Mouse (Mus musculus) MEL (cell line): ENCODE measurements around the gene Nrbp1. TPM values are rescaled to one million over a fixed set of nuclear protein-coding genes. Genes with fewer than 3 reads are reported as not detected.

Experiments used
- DNase-seq: peaks from one replicate; pipeline ENCODE4 v3.0.0; 2011; ENCODE audit warnings: low read depth, low spot score
- H3K27ac ChIP-seq: 2 replicates; pipeline ENCODE4 v1.5.1; 2012; ENCODE audit warnings: low read depth, mild to moderate bottlenecking, control low read depth, low read length, moderate library complexity; ENCODE audit not compliant: control insufficient read depth
- H3K27me3 ChIP-seq, 2 experiments: fragments of 150-350 bp in 1 of 2; sonication (generic) in 1 of 2; 2 replicates each; pipeline ENCODE4 v1.6.1; 2012; ENCODE audit warnings: low read length in 2 of 2, mild to moderate bottlenecking in 2 of 2, improper control_type of control experiment in 1 of 2, moderate library complexity in 1 of 2; ENCODE audit not compliant: insufficient read depth in 2 of 2, control insufficient read depth in 1 of 2
- H3K36me3 ChIP-seq, 2 experiments: 2 replicates each; pipeline ENCODE4 v1.6.1; 2012 to 2014; ENCODE audit warnings: low read length in 2 of 2, improper control_type of control experiment in 1 of 2, inconsistent platforms in 1 of 2, mild to moderate bottlenecking in 1 of 2; ENCODE audit not compliant: insufficient read depth in 2 of 2, control insufficient read depth in 1 of 2
- H3K4me1 ChIP-seq, 2 experiments: fragments of 150-350 bp in 1 of 2; sonication (generic) in 1 of 2; 2 replicates each; pipeline ENCODE4 v1.6.1; 2012; ENCODE audit warnings: low read length in 2 of 2, improper control_type of control experiment in 1 of 2, mild to moderate bottlenecking in 1 of 2; ENCODE audit not compliant: insufficient read depth in 2 of 2, control insufficient read depth in 1 of 2
- H3K4me3 ChIP-seq, 2 experiments: fragments of 150-350 bp in 1 of 2; sonication (generic) in 1 of 2; 2 replicates each; pipeline ENCODE4 v1.5.1; 2012; ENCODE audit warnings: low read depth in 2 of 2, low read length in 2 of 2, mild to moderate bottlenecking in 2 of 2, moderate library complexity in 2 of 2, control low read depth in 1 of 2, improper control_type of control experiment in 1 of 2; ENCODE audit not compliant: control insufficient read depth in 1 of 2, insufficient read depth in 1 of 2
- H3K79me2 ChIP-seq: 2 replicates; pipeline ENCODE4 v1.6.1; 2012; ENCODE audit warnings: mild to moderate bottlenecking, low read length, moderate library complexity; ENCODE audit not compliant: control insufficient read depth, poor library complexity, insufficient read depth
- H3K9ac ChIP-seq: 2 replicates; pipeline ENCODE4 v1.6.1; 2012; ENCODE audit warnings: low read depth, mild to moderate bottlenecking, control low read depth, low read length, moderate library complexity; ENCODE audit not compliant: control insufficient read depth, poor library complexity, severe bottlenecking
- H3K9me3 ChIP-seq: fragments of 150-350 bp; sonication (generic); replicated peaks from 2 replicates; pipeline ENCODE4 v1.6.1; 2012; ENCODE audit warnings: mild to moderate bottlenecking, low read length, improper control_type of control experiment, moderate library complexity; ENCODE audit not compliant: insufficient read depth
- CHD1 ChIP-seq: IDR thresholded peaks from 2 replicates; pipeline ENCODE4 v1.6.1; 2012; ENCODE audit warnings: low read depth, mild to moderate bottlenecking, inconsistent platforms, low read length, improper control_type of control experiment
- CHD2 ChIP-seq: IDR thresholded peaks from 2 replicates; pipeline ENCODE4 v1.6.1; 2011; ENCODE audit warnings: low read length, improper control_type of control experiment
- CTCF ChIP-seq, 3 experiments: IDR thresholded peaks in 2 of 3; conservative IDR thresholded peaks in 1 of 3; 2 replicates each; pipeline ENCODE4 v1.5.1; 2011 to 2012; ENCODE audit warnings: low read length in 3 of 3, low read depth in 2 of 3, mild to moderate bottlenecking in 2 of 3, improper control_type of control experiment in 1 of 3, inconsistent platforms in 1 of 3, mixed read lengths in 1 of 3, moderate library complexity in 1 of 3; ENCODE audit not compliant: control insufficient read depth in 1 of 3, insufficient read depth in 1 of 3, poor library complexity in 1 of 3, severe bottlenecking in 1 of 3
- E2F4 ChIP-seq: IDR thresholded peaks from 2 replicates; pipeline ENCODE4 v1.6.1; 2011; ENCODE audit warnings: low read depth, low read length, improper control_type of control experiment, borderline replicate concordance
- ELF1 ChIP-seq: IDR thresholded peaks from 2 replicates; pipeline ENCODE4 v1.6.1; 2014; ENCODE audit warnings: low read depth, mild to moderate bottlenecking, inconsistent platforms, low read length, improper control_type of control experiment, moderate library complexity
- EP300 ChIP-seq, 2 experiments: IDR thresholded peaks; 2 replicates each; pipeline ENCODE4 v1.6.1; 2011; ENCODE audit warnings: improper control_type of control experiment in 2 of 2, low read length in 2 of 2, low read depth in 1 of 2, mild to moderate bottlenecking in 1 of 2
- GATA1 ChIP-seq: IDR thresholded peaks from 2 replicates; pipeline ENCODE4 v1.6.1; 2011; ENCODE audit warnings: low read depth, low read length, improper control_type of control experiment
- HCFC1 ChIP-seq: IDR thresholded peaks from 2 replicates; pipeline ENCODE4 v1.6.1; 2012; ENCODE audit warnings: low read depth, mild to moderate bottlenecking, inconsistent platforms, low read length, improper control_type of control experiment, moderate library complexity
- JUND ChIP-seq: IDR thresholded peaks from 2 replicates; pipeline ENCODE4 v1.6.1; 2011; ENCODE audit warnings: low read depth, mild to moderate bottlenecking, improper control_type of control experiment, low read length
- KAT2A ChIP-seq: conservative IDR thresholded peaks from 2 replicates; pipeline ENCODE4 v1.6.1; 2012; ENCODE audit warnings: low read depth, low read length, improper control_type of control experiment, inconsistent platforms
- MAX ChIP-seq: IDR thresholded peaks from 2 replicates; pipeline ENCODE4 v1.6.1; 2011; ENCODE audit warnings: low read length, improper control_type of control experiment
- MAZ ChIP-seq: IDR thresholded peaks from 2 replicates; pipeline ENCODE4 v1.6.1; 2012; ENCODE audit warnings: low read depth, mild to moderate bottlenecking, inconsistent platforms, low read length, improper control_type of control experiment
- MEF2A ChIP-seq: IDR thresholded peaks from 2 replicates; pipeline ENCODE4 v1.6.1; 2014; ENCODE audit warnings: low read depth, mild to moderate bottlenecking, inconsistent platforms, low read length, improper control_type of control experiment; ENCODE audit not compliant: poor library complexity, insufficient replicate concordance, severe bottlenecking; ENCODE audit errors: extremely low read depth
- MXI1 ChIP-seq: IDR thresholded peaks from 2 replicates; pipeline ENCODE4 v1.6.1; 2011; ENCODE audit warnings: mild to moderate bottlenecking, low read depth, low read length, improper control_type of control experiment
- MYB ChIP-seq: IDR thresholded peaks from 2 replicates; pipeline ENCODE4 v1.6.1; 2011; ENCODE audit warnings: mild to moderate bottlenecking, low read depth, low read length, improper control_type of control experiment
- NELFE ChIP-seq: IDR thresholded peaks from 2 replicates; pipeline ENCODE4 v1.6.1; 2011; ENCODE audit warnings: low read depth, low read length, improper control_type of control experiment
- NRF1 ChIP-seq: IDR thresholded peaks from 2 replicates; pipeline ENCODE4 v1.6.1; 2014; ENCODE audit warnings: low read depth, mild to moderate bottlenecking, inconsistent platforms, low read length, improper control_type of control experiment, moderate library complexity; ENCODE audit not compliant: poor library complexity, insufficient read depth, severe bottlenecking
- POLR2A ChIP-seq, 2 experiments: IDR thresholded peaks; 2 replicates each; pipeline ENCODE4 v1.6.1; 2011 to 2012; ENCODE audit warnings: low read length in 2 of 2, mild to moderate bottlenecking in 2 of 2, control low read depth in 1 of 2, improper control_type of control experiment in 1 of 2, low read depth in 1 of 2, moderate library complexity in 1 of 2; ENCODE audit not compliant: control insufficient read depth in 1 of 2, insufficient read depth in 1 of 2, poor library complexity in 1 of 2
- POLR2AphosphoS2 ChIP-seq: IDR thresholded peaks from 2 replicates; pipeline ENCODE4 v1.6.1; 2011; ENCODE audit warnings: low read length, improper control_type of control experiment
- RAD21 ChIP-seq: IDR thresholded peaks from 2 replicates; pipeline ENCODE4 v1.6.1; 2011; ENCODE audit warnings: mild to moderate bottlenecking, low read depth, low read length, improper control_type of control experiment
- SIN3A ChIP-seq: IDR thresholded peaks from 2 replicates; pipeline ENCODE4 v1.6.1; 2012; ENCODE audit warnings: low read length, improper control_type of control experiment, inconsistent platforms
- SMC3 ChIP-seq: IDR thresholded peaks from 2 replicates; pipeline ENCODE4 v1.6.1; 2011; ENCODE audit warnings: low read depth, low read length, improper control_type of control experiment
- TAL1 ChIP-seq: IDR thresholded peaks from 2 replicates; pipeline ENCODE4 v1.6.1; 2012; ENCODE audit warnings: mild to moderate bottlenecking, inconsistent platforms, low read length, moderate library complexity, mixed read lengths
- TBP ChIP-seq: IDR thresholded peaks from 2 replicates; pipeline ENCODE4 v1.8.0; 2011; ENCODE audit warnings: low read depth, low read length, improper control_type of control experiment
- TCF12 ChIP-seq: IDR thresholded peaks from 2 replicates; pipeline ENCODE4 v1.6.1; 2014; ENCODE audit warnings: low read depth, mild to moderate bottlenecking, inconsistent platforms, low read length, improper control_type of control experiment, moderate library complexity
- UBTF ChIP-seq: IDR thresholded peaks from 2 replicates; pipeline ENCODE4 v1.6.1; 2012; ENCODE audit warnings: low read depth, mild to moderate bottlenecking, inconsistent platforms, low read length, improper control_type of control experiment, moderate library complexity, borderline replicate concordance; ENCODE audit not compliant: insufficient read depth
- USF1 ChIP-seq: IDR thresholded peaks from 2 replicates; pipeline ENCODE4 v1.6.1; 2014; ENCODE audit warnings: low read depth, mild to moderate bottlenecking, inconsistent platforms, low read length, improper control_type of control experiment, moderate library complexity
- ZC3H11A ChIP-seq: IDR thresholded peaks from 2 replicates; pipeline ENCODE4 v1.6.1; 2012; ENCODE audit warnings: low read depth, mild to moderate bottlenecking, inconsistent platforms, low read length, improper control_type of control experiment
- ZKSCAN1 ChIP-seq: IDR thresholded peaks from 2 replicates; pipeline ENCODE4 v1.6.1; 2012; ENCODE audit warnings: low read depth, mild to moderate bottlenecking, inconsistent platforms, low read length, improper control_type of control experiment, moderate library complexity
- ZMIZ1 ChIP-seq: IDR thresholded peaks from 2 replicates; pipeline ENCODE4 v1.6.1; 2012; ENCODE audit warnings: low read depth, mild to moderate bottlenecking, inconsistent platforms, low read length, improper control_type of control experiment, moderate library complexity
- polyA plus RNA-seq, 2 experiments: library from polyadenylated mRNA; stranded (reverse) in 1 of 2; unstranded in 1 of 2; fragments of >175 nt in 1 of 2; fragments of >200 nt in 1 of 2; gene quantifications; 2 replicates each; pipeline versions ENCODE4 v1.2.1 to v1.2.4; 2012; ENCODE audit warnings: low replicate concordance in 2 of 2, low read depth in 1 of 2; ENCODE audit not compliant: insufficient read length in 2 of 2, insufficient read depth in 1 of 2, missing spikeins in 1 of 2
- total RNA-seq: library from RNA; depleted of rRNA; stranded (reverse); fragments of 300-350 nt; gene quantifications from 2 replicates; pipeline ENCODE4 v1.2.3, GENCODE M21; 2012

Gene Nrbp1
- total and polyA plus RNA-seq, 3 experiments = 42.0 to 55.2 TPM; not detected in 1

DNA sequence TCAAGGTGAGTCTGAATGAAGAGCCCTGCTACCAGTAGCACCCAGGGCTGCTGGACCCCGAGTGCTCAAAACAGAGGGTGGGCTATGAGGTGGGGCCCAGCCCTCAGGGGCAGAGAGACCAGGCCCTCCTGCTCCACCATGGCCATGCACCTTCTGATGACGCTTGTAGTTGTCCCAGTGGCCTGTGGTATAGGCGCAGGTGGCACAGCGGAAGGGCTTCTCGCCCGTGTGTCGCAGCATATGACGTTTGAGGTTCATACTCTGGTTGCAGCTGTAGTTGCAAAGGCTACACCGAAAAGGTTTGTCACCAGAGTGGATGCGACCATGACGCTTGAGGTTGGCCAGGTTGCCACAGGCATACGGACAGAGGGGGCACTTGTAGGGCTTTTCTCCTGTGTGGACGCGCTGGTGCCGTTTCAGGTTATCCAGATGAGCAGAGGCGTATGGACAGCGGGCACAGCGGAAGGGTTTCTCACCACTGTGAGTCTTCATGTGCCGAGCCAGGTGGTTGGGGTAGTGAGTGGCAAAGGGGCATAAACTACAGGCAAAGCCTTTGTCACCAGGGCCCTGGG, 41.3 kb upstream of the Nrbp1 start:
- Histone ChIP-seq H3K36me3 (peaks cover 9 to 10% of the 10 kb centered on the region in 2 experiments), H3K27me3 (no peaks in the 10 kb centered on the region), H3K9me3 (no peaks in the 10 kb centered on the region), H3K4me1 (no peaks in the 10 kb centered on the region; a peak in 1 of 4 replicates), H3K27ac (no peak overlapping the region), H3K9ac (no peak overlapping the region), H3K4me3 (no peak overlapping the region), H3K79me2 (peaks cover 13% of the 10 kb centered on the region)
- TF ChIP-seq POLR2AphosphoS2 (peak; percentile 2; the same call in 1 of the 2 replicates), ZMIZ1 (no peak; the same call in none of the 2 replicates), ZKSCAN1 (no peak), POLR2A (IDR thresholded peaks at IDR 0.05; ENCODE audit: control insufficient read depth in 1 of 2, insufficient read depth in 1 of 2, low read depth in 1 of 2, low read length in 2 of 2, poor library complexity in 1 of 2) (peak; percentile 18 to 43; a peak in 1 of 4 replicates)
- DNase-seq = no peak

- peaks cover 8 to 11% of the 10 kb centered on the region in 2 experiments for H3K36me3 ChIP-seq
- H3K4me3 ChIP-seq = no peak overlapping the region
- DNase-seq = no peak
- no peaks in the 10 kb centered on the region for H3K9me3 ChIP-seq
- TF ChIP-seq MAX (no peak), NELFE (no peak), MAZ (no peak), TAL1 (no peak), ELF1 (no peak), CTCF (IDR thresholded peaks at IDR 0.05 in 2 of 3, conservative IDR thresholded peaks at IDR 0.05 in 1 of 3; ENCODE audit: control insufficient read depth in 1 of 3, insufficient read depth in 1 of 3, low read depth in 2 of 3, low read length in 3 of 3, poor library complexity in 1 of 3, severe bottlenecking in 1 of 3) (peak in 2 of 3 experiments; percentile 32 to 36; a peak in 3 of 6 replicates), TBP (no peak), CHD2 (no peak), UBTF (no peak), MXI1 (no peak), RAD21 (peak; percentile 4), KAT2A (no peak), SMC3 (peak; percentile 33), POLR2A (IDR thresholded peaks at IDR 0.05; ENCODE audit: control insufficient read depth in 1 of 2, insufficient read depth in 1 of 2, low read depth in 1 of 2, low read length in 2 of 2, poor library complexity in 1 of 2) (peak; percentile 0 to 30; a peak in 2 of 4 replicates), ZKSCAN1 (no peak), SIN3A (no peak), NRF1 (no peak), JUND (no peak), MYB (no peak), CHD1 (no peak), E2F4 (no peak), MEF2A (no peak), USF1 (no peak), POLR2AphosphoS2 (0 out of 2 replicates have a peak, but pooled peaks have one; percentile 29), GATA1 (no peak), EP300 (IDR thresholded peaks at IDR 0.05; ENCODE audit: low read depth in 1 of 2, low read length in 2 of 2) (no peak), ZC3H11A (no peak), TCF12 (no peak), HCFC1 (no peak)
- no peaks in the 10 kb centered on the region; a peak in 1 of 4 replicates for H3K4me1 ChIP-seq
- no peak overlapping the region for H3K27ac ChIP-seq
- no peak overlapping the region for H3K9ac ChIP-seq
- no peaks in the 10 kb centered on the region for H3K27me3 ChIP-seq
- H3K79me2 ChIP-seq = peaks cover 11% of the 10 kb centered on the region
Measured at GRCm38 (mm10) chr5:31199893-31200292, 40.8 kb upstream of the Nrbp1 start.
